Mouse (Mus musculus): ENCODE data around the gene Fbxo24. TPM values are rescaled to one million over a fixed set of nuclear protein-coding genes. Genes with fewer than 3 reads are reported as not detected.

Gene Fbxo24
- total and polyA plus RNA-seq, 2 experiments from 2014 or later: 0.18 to 0.26 TPM

- ATAC-seq (peak; percentile 48; the same call in 1 of the 2 replicates), DNase-seq (ENCODE audit: low spot score) (peak; percentile 83)
- no peaks in the 10 kb centered on the region for H3K4me1 ChIP-seq (ENCODE audit: insufficient read depth, low read length)
- H3K36me3 ChIP-seq (ENCODE audit: insufficient read depth, low read length): peaks cover 7% of the 10 kb centered on the region; the same call in 1 of the 2 replicates
- no peak overlapping the region for H3K4me3 ChIP-seq (ENCODE audit: low read length)
- no peak overlapping the region for H3K9ac ChIP-seq (replicated peaks; ENCODE audit: low read length)
- H3K4me2 ChIP-seq (ENCODE audit: low read depth, low read length): no peak overlapping the region
- 29% methylated on average over 3 of the region's 3 CpGs for WGBS
- peak; percentile 86 for TF ChIP-seq CTCF (IDR thresholded peaks at IDR 0.05; ENCODE audit: low read depth)
- no peaks in the 10 kb centered on the region for H3K27me3 ChIP-seq (ENCODE audit: insufficient read depth, low read length)
- no peak overlapping the region for H3K27ac ChIP-seq
- H3K9me3 ChIP-seq (ENCODE audit: low read length): no peaks in the 10 kb centered on the region
These were observed 23.7 kb upstream of the Fbxo24 start for GRCm38 (mm10) chr5:137652474-137652873.

DNA sequence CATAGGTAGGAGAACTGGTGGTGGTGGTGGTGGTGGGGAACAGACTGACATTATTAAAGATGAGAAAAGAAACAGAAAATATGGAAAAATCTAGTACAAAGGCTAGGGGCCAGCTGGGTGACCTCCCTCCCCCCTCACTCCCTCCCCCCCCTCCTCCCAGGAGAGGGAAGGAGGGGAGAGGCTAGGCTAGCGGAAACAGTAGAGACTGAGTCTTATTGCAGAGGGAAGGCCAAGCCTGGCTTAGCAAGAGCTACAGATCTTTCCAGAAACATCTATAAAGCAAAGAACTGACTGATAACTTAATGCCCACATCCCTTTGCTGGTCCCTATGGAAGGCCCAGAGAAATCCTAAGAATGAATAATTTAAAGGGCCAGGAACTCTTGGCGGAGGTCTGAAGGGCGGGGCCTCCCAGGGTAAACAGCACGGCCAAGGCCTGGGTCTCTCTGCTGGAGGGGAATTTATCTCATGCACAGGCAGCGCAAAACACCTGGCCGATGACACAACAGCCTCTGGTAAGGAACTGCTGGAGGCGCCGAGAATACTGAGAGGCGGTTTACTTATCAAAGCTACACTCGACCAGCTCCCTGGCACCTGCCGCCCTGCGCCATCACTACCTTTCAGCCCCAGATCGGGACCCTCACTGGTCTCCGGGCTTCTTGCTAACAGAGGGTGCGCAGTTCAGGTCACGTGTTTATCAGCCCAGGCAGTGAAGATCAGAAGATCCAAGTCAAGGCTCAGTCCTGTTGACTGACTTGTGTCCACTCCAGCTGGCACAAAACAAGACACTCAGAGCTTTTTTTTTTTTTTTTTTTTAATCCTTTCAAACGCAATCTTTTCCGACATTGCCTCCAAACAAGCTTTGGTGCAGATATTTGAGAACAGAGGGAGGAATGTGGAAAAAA is 21.1 kb upstream of the Fbxo24 start:
- no peak overlapping the region for H3K9ac ChIP-seq (replicated peaks; ENCODE audit: low read length)
- H3K9me3 ChIP-seq (ENCODE audit: low read length): no peaks in the 10 kb centered on the region
- peaks cover 16% of the 10 kb centered on the region for H3K27me3 ChIP-seq (ENCODE audit: insufficient read depth, low read length)
- H3K4me3 ChIP-seq (ENCODE audit: low read length): no peak overlapping the region
- 23% methylated on average over 18 of the region's 18 CpGs for WGBS
- H3K36me3 ChIP-seq (ENCODE audit: insufficient read depth, low read length): peaks cover 7% of the 10 kb centered on the region; the same call in 1 of the 2 replicates
- ATAC-seq: no peak
- DNase-seq (ENCODE audit: low spot score): no peak
- peak overlapping the region; percentile 24; the same call in 1 of the 2 replicates for H3K4me2 ChIP-seq (ENCODE audit: low read depth, low read length)
- no peak for TF ChIP-seq CTCF (IDR thresholded peaks at IDR 0.05; ENCODE audit: low read depth)
- peaks cover 4% of the 10 kb centered on the region; the same call in 1 of the 2 replicates for H3K4me1 ChIP-seq (ENCODE audit: insufficient read depth, low read length)
- peak overlapping the region; percentile 11; the same call in 1 of the 2 replicates for H3K27ac ChIP-seq

- Histone ChIP-seq H3K27me3 (ENCODE audit: insufficient read depth, low read length) (peaks cover 17% of the 10 kb centered on the region), H3K4me3 (ENCODE audit: low read length) (no peak overlapping the region), H3K9ac (replicated peaks; ENCODE audit: low read length) (no peak overlapping the region), H3K36me3 (ENCODE audit: insufficient read depth, low read length) (peaks cover 7% of the 10 kb centered on the region; the same call in 1 of the 2 replicates), H3K4me2 (ENCODE audit: low read depth, low read length) (no peak overlapping the region), H3K9me3 (ENCODE audit: low read length) (no peaks in the 10 kb centered on the region), H3K27ac (peak overlapping the region; percentile 11; the same call in 1 of the 2 replicates), H3K4me1 (ENCODE audit: insufficient read depth, low read length) (peaks cover 5% of the 10 kb centered on the region; the same call in 1 of the 2 replicates)
- 26% methylated on average over 4 of the region's 4 CpGs for WGBS
- ATAC-seq (no peak), DNase-seq (ENCODE audit: low spot score) (no peak)
- no peak for TF ChIP-seq CTCF (IDR thresholded peaks at IDR 0.05; ENCODE audit: low read depth)
These were observed 20.4 kb upstream of the Fbxo24 start for GRCm38 (mm10) chr5:137649251-137649650.

GRCm38 (mm10) chr5:137647827-137648601 is 19.2 kb upstream of the Fbxo24 start:
- DNase-seq (ENCODE audit: low spot score) (peak; percentile 61), ATAC-seq (peak; percentile 63; the same call in 1 of the 2 replicates)
- 75% methylated on average over 9 of the region's 9 CpGs for WGBS
- Histone ChIP-seq H3K4me1 (ENCODE audit: insufficient read depth, low read length) (peaks cover 5% of the 10 kb centered on the region; the same call in 1 of the 2 replicates), H3K27ac (no peak overlapping the region; the same call in 1 of the 2 replicates), H3K4me2 (ENCODE audit: low read depth, low read length) (no peak overlapping the region), H3K9me3 (ENCODE audit: low read length) (no peaks in the 10 kb centered on the region), H3K27me3 (ENCODE audit: insufficient read depth, low read length) (peaks cover 17% of the 10 kb centered on the region), H3K9ac (replicated peaks; ENCODE audit: low read length) (no peak overlapping the region), H3K4me3 (ENCODE audit: low read length) (no peak overlapping the region), H3K36me3 (ENCODE audit: insufficient read depth, low read length) (peaks cover 7% of the 10 kb centered on the region; the same call in 1 of the 2 replicates)
- TF ChIP-seq CTCF (IDR thresholded peaks at IDR 0.05; ENCODE audit: low read depth): no peak

DNA sequence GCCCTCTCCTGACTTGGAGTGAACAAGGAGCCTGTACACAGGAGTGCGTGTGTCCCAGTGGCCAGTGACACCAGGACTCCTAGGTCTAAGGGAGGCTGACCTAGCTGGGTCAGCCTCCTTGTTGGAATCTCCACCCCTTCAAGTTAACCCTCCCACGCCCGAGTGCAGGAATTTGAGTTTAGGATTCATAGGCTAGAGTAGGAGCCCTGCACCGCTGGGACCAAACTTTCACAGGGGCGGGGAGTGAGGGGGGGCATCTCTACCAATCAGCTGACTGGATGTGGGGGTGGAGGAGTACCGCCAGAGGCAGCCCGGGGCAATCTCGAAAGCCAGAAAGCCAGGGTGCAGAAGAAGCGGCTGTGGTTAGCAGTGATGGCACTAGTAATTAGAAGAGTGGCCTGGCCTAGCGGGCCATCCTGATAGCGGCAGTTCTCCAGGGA is 16.9 kb upstream of the Fbxo24 start, which contains the start of gene Irs3:
Gene Irs3 (minus strand): TSS at position 63 of the 440 bp plus-strand sequence.
- Histone ChIP-seq H3K9me3 (ENCODE audit: low read length) (no peaks in the 10 kb centered on the region), H3K27ac (no peak within 1 kb of the TSS), H3K4me2 (ENCODE audit: low read depth, low read length) (peak within 1 kb of the TSS; percentile 43), H3K4me1 (ENCODE audit: insufficient read depth, low read length) (peaks cover 5% of the 10 kb centered on the region; the same call in 1 of the 2 replicates), H3K36me3 (ENCODE audit: insufficient read depth, low read length) (no peaks in the 10 kb centered on the region), H3K4me3 (ENCODE audit: low read length) (peak within 1 kb of the TSS; percentile 18; the same call in 1 of the 2 replicates), H3K27me3 (ENCODE audit: insufficient read depth, low read length) (peaks cover 17% of the 10 kb centered on the region), H3K9ac (replicated peaks; ENCODE audit: low read length) (no peak within 1 kb of the TSS)
- ATAC-seq: no peak
- 22% methylated on average over 11 of the region's 11 CpGs for WGBS
- TF ChIP-seq CTCF (IDR thresholded peaks at IDR 0.05; ENCODE audit: low read depth): no peak
- DNase-seq (ENCODE audit: low spot score): no peak

DNA sequence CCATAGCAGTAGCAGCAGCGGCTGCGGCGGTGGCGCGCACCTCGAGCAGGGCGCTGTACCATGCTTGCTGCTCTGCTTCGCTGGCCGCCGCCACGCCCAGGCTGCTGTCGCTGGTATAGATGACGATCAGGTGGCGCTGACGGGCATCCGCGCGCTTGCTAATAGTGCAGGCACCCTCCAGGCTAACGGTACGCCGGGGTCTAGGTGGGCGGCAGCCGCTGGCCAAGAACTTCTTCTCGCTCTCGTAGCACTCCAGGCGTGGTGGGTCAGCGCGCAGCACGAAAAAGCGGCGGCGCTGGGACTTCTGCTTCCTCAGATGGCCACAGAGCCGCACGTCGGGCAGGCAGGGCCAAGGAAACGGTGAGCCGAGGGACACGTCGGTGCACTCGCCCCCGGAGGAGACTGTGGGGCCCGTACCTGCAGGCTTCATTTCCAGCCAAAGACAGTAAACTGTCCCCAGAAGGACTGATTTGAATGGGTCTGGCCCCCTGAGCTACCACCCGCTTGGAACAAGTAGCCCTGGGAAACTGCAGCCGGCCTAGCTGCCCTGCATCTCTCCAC is 16.4 kb upstream of the Fbxo24 start:
- no peaks in the 10 kb centered on the region for H3K9me3 ChIP-seq (ENCODE audit: low read length)
- peak overlapping the region; percentile 43 for H3K4me2 ChIP-seq (ENCODE audit: low read depth, low read length)
- H3K36me3 ChIP-seq (ENCODE audit: insufficient read depth, low read length): peaks cover 4% of the 10 kb centered on the region; the same call in 1 of the 2 replicates
- DNase-seq (ENCODE audit: low spot score): peak; percentile 28
- 4% methylated on average over 44 of the region's 44 CpGs for WGBS
- TF ChIP-seq CTCF (IDR thresholded peaks at IDR 0.05; ENCODE audit: low read depth): no peak
- no peak overlapping the region for H3K27ac ChIP-seq
- peaks cover 17% of the 10 kb centered on the region for H3K27me3 ChIP-seq (ENCODE audit: insufficient read depth, low read length)
- peak overlapping the region; percentile 18; the same call in 1 of the 2 replicates for H3K4me3 ChIP-seq (ENCODE audit: low read length)
- no peak overlapping the region for H3K9ac ChIP-seq (replicated peaks; ENCODE audit: low read length)
- peaks cover 5% of the 10 kb centered on the region; the same call in 1 of the 2 replicates for H3K4me1 ChIP-seq (ENCODE audit: insufficient read depth, low read length)
- no peak for ATAC-seq

Data from hindbrain, postnatal 0 days (tissue).